Mouse (Mus musculus): Measurements from ENCODE around the gene Gadd45g. TPM values are rescaled to one million over a fixed set of nuclear protein-coding genes. Genes with fewer than 3 reads are reported as not detected.

Gene Gadd45g
- polyA plus RNA-seq, 1 experiment from 2014 or later, result 28.7 TPM

DNA sequence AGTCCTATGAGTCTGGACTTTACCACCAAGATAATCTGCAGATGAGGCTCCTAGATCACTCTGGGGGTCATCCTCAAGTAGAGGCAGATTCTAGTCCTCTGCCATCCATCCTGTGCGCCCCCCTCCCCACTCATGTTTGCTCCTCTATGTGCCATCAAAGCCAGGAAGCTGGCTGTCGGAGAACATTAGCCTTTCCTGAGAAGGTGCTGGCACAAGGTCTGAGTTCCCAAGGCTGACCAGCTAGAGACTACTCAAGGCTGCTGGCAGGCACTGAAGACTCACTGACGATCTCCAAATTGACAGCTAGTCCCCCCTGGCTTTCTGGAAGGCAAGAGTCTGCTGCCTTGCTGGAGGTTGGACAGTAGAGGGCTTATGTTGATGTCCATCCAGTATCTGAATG lies 35.7 kb downstream of the Gadd45g start:
- WGBS, result 81% methylated on average over 3 of the region's 3 CpGs
- no peak overlapping the region for H3K9ac ChIP-seq (ENCODE audit: low read depth, low read length)
- no peaks in the 10 kb centered on the region for H3K27me3 ChIP-seq (replicated peaks; ENCODE audit: control insufficient read depth, insufficient read depth, low read length)
- no peaks in the 10 kb centered on the region for H3K36me3 ChIP-seq (ENCODE audit: control insufficient read depth, insufficient read depth)
- ATAC-seq, result no peak
- no peaks in the 10 kb centered on the region for H3K9me3 ChIP-seq (ENCODE audit: control insufficient read depth)
- H3K4me1 ChIP-seq (replicated peaks; ENCODE audit: control insufficient read depth, insufficient read depth, low read length), result no peaks in the 10 kb centered on the region
- no peak overlapping the region for H3K4me2 ChIP-seq (replicated peaks; ENCODE audit: low read depth)
- no peak overlapping the region for H3K4me3 ChIP-seq (ENCODE audit: low read depth, low read length)
- H3K27ac ChIP-seq (ENCODE audit: low read depth, low read length), result no peak overlapping the region
- TF ChIP-seq CTCF (IDR thresholded peaks at IDR 0.05; ENCODE audit: low read depth), result no peak

DNA sequence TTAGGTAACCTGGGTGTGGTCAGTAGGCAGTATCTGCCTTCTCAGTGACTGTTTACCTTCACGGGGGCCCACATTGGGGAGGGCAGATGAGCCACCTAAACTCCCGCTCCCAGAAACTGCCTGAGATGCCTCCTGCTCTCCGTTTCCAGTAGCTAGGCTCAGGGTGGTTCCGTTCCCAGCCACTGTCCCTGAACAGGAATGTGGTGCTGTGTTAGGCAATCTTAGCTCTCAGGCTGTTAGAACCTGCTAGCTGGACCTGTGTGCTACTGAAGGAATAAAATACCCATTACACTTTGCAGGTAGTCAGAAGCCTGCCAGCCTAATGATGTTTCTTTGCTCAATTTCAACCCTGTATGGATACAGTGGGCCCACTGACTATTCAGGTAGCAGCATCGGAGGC lies 37.8 kb downstream of the Gadd45g start:
- no peak for ATAC-seq
- Histone ChIP-seq H3K4me1 (replicated peaks; ENCODE audit: control insufficient read depth, insufficient read depth, low read length) (0 out of 2 replicates have a peak, but pooled peaks cover 4% of the 10 kb centered on the region), H3K27me3 (replicated peaks; ENCODE audit: control insufficient read depth, insufficient read depth, low read length) (no peaks in the 10 kb centered on the region), H3K36me3 (ENCODE audit: control insufficient read depth, insufficient read depth) (no peaks in the 10 kb centered on the region), H3K9ac (ENCODE audit: low read depth, low read length) (no peak overlapping the region), H3K9me3 (ENCODE audit: control insufficient read depth) (no peaks in the 10 kb centered on the region), H3K27ac (ENCODE audit: low read depth, low read length) (no peak overlapping the region), H3K4me2 (replicated peaks; ENCODE audit: low read depth) (no peak overlapping the region), H3K4me3 (ENCODE audit: low read depth, low read length) (no peak overlapping the region)
- WGBS, result 33% methylated on average over 5 of the region's 5 CpGs
- no peak for TF ChIP-seq CTCF (IDR thresholded peaks at IDR 0.05; ENCODE audit: low read depth)

GRCm38 (mm10) chr13:51885594-51885993 lies 39.1 kb downstream of the Gadd45g start:
- Histone ChIP-seq H3K9me3 (ENCODE audit: control insufficient read depth) (no peaks in the 10 kb centered on the region), H3K4me3 (ENCODE audit: low read depth, low read length) (no peak overlapping the region), H3K9ac (ENCODE audit: low read depth, low read length) (no peak overlapping the region), H3K4me1 (replicated peaks; ENCODE audit: control insufficient read depth, insufficient read depth, low read length) (0 out of 2 replicates have a peak, but pooled peaks cover 4% of the 10 kb centered on the region), H3K36me3 (ENCODE audit: control insufficient read depth, insufficient read depth) (no peaks in the 10 kb centered on the region), H3K4me2 (replicated peaks; ENCODE audit: low read depth) (no peak overlapping the region), H3K27ac (ENCODE audit: low read depth, low read length) (no peak overlapping the region), H3K27me3 (replicated peaks; ENCODE audit: control insufficient read depth, insufficient read depth, low read length) (no peaks in the 10 kb centered on the region)
- no peak for ATAC-seq
- WGBS, result 89% methylated on average over 10 of the region's 10 CpGs
- no peak for TF ChIP-seq CTCF (IDR thresholded peaks at IDR 0.05; ENCODE audit: low read depth)

DNA sequence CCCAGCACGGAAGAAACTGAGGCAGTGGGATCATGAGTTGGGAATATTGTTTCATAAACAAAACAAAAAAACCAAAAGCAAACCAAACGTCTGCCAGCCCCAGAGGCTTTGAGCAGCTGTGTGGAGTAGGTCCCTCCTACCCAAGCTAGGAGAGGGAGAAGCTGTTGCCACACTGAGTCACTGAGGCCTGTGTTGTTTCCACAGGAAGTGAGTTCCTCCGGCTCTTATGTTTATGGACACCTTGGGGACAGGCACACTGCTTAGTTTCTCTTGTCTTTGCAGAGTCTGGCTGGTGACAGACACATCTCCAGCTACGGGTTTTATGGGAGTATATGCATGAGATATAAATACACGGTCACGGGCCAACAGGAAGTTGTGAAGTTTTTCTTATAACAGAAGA lies 39.6 kb downstream of the Gadd45g start:
- ATAC-seq, result no peak
- Histone ChIP-seq H3K27ac (ENCODE audit: low read depth, low read length) (no peak overlapping the region), H3K4me1 (replicated peaks; ENCODE audit: control insufficient read depth, insufficient read depth, low read length) (0 out of 2 replicates have a peak, but pooled peaks cover 4% of the 10 kb centered on the region), H3K4me3 (ENCODE audit: low read depth, low read length) (no peak overlapping the region), H3K36me3 (ENCODE audit: control insufficient read depth, insufficient read depth) (no peaks in the 10 kb centered on the region), H3K4me2 (replicated peaks; ENCODE audit: low read depth) (no peak overlapping the region), H3K9ac (ENCODE audit: low read depth, low read length) (no peak overlapping the region), H3K9me3 (ENCODE audit: control insufficient read depth) (no peaks in the 10 kb centered on the region), H3K27me3 (replicated peaks; ENCODE audit: control insufficient read depth, insufficient read depth, low read length) (no peaks in the 10 kb centered on the region)
- TF ChIP-seq CTCF (IDR thresholded peaks at IDR 0.05; ENCODE audit: low read depth), result no peak
- WGBS, result 42% methylated on average over 6 of the region's 6 CpGs

DNA sequence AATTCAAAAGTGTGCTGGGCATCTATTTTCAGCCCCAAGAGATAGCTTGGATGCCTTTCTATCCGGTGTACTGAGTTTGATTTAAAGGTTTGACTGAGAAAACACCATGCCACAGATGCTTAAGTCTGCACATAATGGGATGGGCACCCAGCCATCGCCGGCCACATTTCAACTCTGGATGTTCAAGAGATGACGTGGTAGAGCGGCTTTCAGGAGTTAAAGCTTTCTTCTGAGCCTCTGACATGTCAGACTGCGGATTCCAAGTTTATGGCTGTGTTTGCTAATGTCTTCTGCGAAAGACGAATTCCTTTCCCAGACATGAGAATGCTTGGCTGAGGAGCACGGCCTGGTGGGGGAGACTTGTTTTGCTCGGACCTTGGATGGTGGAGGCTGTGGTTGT lies 40.2 kb downstream of the Gadd45g start:
- H3K27me3 ChIP-seq (replicated peaks; ENCODE audit: control insufficient read depth, insufficient read depth, low read length), result no peaks in the 10 kb centered on the region
- H3K27ac ChIP-seq (ENCODE audit: low read depth, low read length), result no peak overlapping the region
- ATAC-seq, result no peak
- H3K4me2 ChIP-seq (replicated peaks; ENCODE audit: low read depth), result no peak overlapping the region
- no peak overlapping the region for H3K9ac ChIP-seq (ENCODE audit: low read depth, low read length)
- TF ChIP-seq CTCF (IDR thresholded peaks at IDR 0.05; ENCODE audit: low read depth), result peak; percentile 22; the same call in 1 of the 2 replicates
- H3K9me3 ChIP-seq (ENCODE audit: control insufficient read depth), result no peaks in the 10 kb centered on the region
- 48% methylated on average over 10 of the region's 10 CpGs for WGBS
- no peak overlapping the region for H3K4me3 ChIP-seq (ENCODE audit: low read depth, low read length)
- H3K36me3 ChIP-seq (ENCODE audit: control insufficient read depth, insufficient read depth), result no peaks in the 10 kb centered on the region
- 0 out of 2 replicates have a peak, but pooled peaks cover 4% of the 10 kb centered on the region for H3K4me1 ChIP-seq (replicated peaks; ENCODE audit: control insufficient read depth, insufficient read depth, low read length)

GRCm38 (mm10) chr13:51888426-51888825 lies 41.9 kb downstream of the Gadd45g start:
- WGBS, result 78% methylated on average over 2 of the region's 2 CpGs
- TF ChIP-seq CTCF (IDR thresholded peaks at IDR 0.05; ENCODE audit: low read depth), result no peak
- H3K4me3 ChIP-seq (ENCODE audit: low read depth, low read length), result no peak overlapping the region

More at GRCm38 (mm10) chr13:51888426-51888825, 41.9 kb downstream of the Gadd45g start:
- no peaks in the 10 kb centered on the region for H3K27me3 ChIP-seq (replicated peaks; ENCODE audit: control insufficient read depth, insufficient read depth, low read length)
- H3K4me2 ChIP-seq (replicated peaks; ENCODE audit: low read depth), result no peak overlapping the region
- H3K27ac ChIP-seq (ENCODE audit: low read depth, low read length), result no peak overlapping the region
- H3K9me3 ChIP-seq (ENCODE audit: control insufficient read depth), result no peaks in the 10 kb centered on the region
- ATAC-seq, result no peak
- 0 out of 2 replicates have a peak, but pooled peaks cover 4% of the 10 kb centered on the region for H3K4me1 ChIP-seq (replicated peaks; ENCODE audit: control insufficient read depth, insufficient read depth, low read length)
- no peaks in the 10 kb centered on the region for H3K36me3 ChIP-seq (ENCODE audit: control insufficient read depth, insufficient read depth)
- no peak overlapping the region for H3K9ac ChIP-seq (ENCODE audit: low read depth, low read length)
